Mouse (Mus musculus) neural tube, embryonic 14.5 days (tissue): Measurements from ENCODE around the gene Hist1h2bb. TPM values are rescaled to one million over a fixed set of nuclear protein-coding genes. Genes with fewer than 3 reads are reported as not detected.
A peak's percentile ranks its signal among the peaks of the same experiment; 100 is the strongest.
"Not testable (repeated sequence)": the region's sequence is repeated elsewhere in the genome, so short reads cannot be mapped to it uniquely, and the experiment has no call there.

ENCODE experiments used
- ATAC-seq: fragments of 200-750 bp; cut with Nextera tagmentation; 2 replicates; pipeline ENCODE4 v1.8.0; 2017; ENCODE audit warnings: low read depth, mild to moderate bottlenecking, moderate TSS enrichment, moderate library complexity
- H3K27ac ChIP-seq: fragments of 300-500 bp; sonication (generic); 2 replicates; pipeline ENCODE4 v1.5.1; 2014; ENCODE audit warnings: low read depth, mild to moderate bottlenecking, control low read depth, low read length, moderate library complexity, mixed read lengths
- H3K27me3 ChIP-seq: fragments of 300-500 bp; sonication (generic); 2 replicates; pipeline ENCODE4 v1.6.1; 2014; ENCODE audit warnings: low read length; ENCODE audit not compliant: control insufficient read depth, insufficient read depth
- H3K36me3 ChIP-seq: fragments of 300-500 bp; sonication (generic); 2 replicates; pipeline ENCODE4 v1.6.1; 2014; ENCODE audit warnings: low read length, mixed read lengths; ENCODE audit not compliant: control insufficient read depth, insufficient read depth
- H3K4me1 ChIP-seq: fragments of 300-500 bp; sonication (generic); 2 replicates; pipeline ENCODE4 v1.6.1; 2014; ENCODE audit warnings: low read length; ENCODE audit not compliant: control insufficient read depth, insufficient read depth
- H3K4me2 ChIP-seq: fragments of 300-500 bp; sonication (generic); 2 replicates; pipeline ENCODE4 v1.6.1; 2014; ENCODE audit warnings: mild to moderate bottlenecking, low read depth, low read length, control low read depth
- H3K4me3 ChIP-seq: fragments of 300-500 bp; sonication (generic); 2 replicates; pipeline ENCODE4 v1.5.1; 2014; ENCODE audit warnings: low read depth, low read length, control low read depth, mixed read lengths
- H3K9ac ChIP-seq: fragments of 300-500 bp; sonication (generic); replicated peaks from 2 replicates; pipeline ENCODE4 v1.6.1; 2014; ENCODE audit warnings: low read depth, mild to moderate bottlenecking, control low read depth, low read length, mixed read lengths
- H3K9me3 ChIP-seq: fragments of 300-500 bp; sonication (generic); 2 replicates; pipeline ENCODE4 v1.6.1; 2016; ENCODE audit warnings: low read length; ENCODE audit not compliant: control insufficient read depth
- WGBS: fragments of 180-500 bp; shearing (Covaris S2); extraction: QIAGEN DNeasy Blood & Tissue Kit; methylation state at CpG from one replicate; pipeline ENCODE4 v1.1.7; 2014; 5-methylcytosine and 5-hydroxymethylcytosine counted together
- polyA plus RNA-seq: library from polyadenylated mRNA; unstranded; fragments of >200 nt; fragmentation: Nextera tagmentation; extraction: Ambion mirVana; gene quantifications from 2 replicates; pipeline ENCODE4 v1.2.1, GENCODE M21; 2014

The Hist1h2bb gene
- polyA plus RNA-seq, 1 experiment from 2014 or later: not detected

DNA sequence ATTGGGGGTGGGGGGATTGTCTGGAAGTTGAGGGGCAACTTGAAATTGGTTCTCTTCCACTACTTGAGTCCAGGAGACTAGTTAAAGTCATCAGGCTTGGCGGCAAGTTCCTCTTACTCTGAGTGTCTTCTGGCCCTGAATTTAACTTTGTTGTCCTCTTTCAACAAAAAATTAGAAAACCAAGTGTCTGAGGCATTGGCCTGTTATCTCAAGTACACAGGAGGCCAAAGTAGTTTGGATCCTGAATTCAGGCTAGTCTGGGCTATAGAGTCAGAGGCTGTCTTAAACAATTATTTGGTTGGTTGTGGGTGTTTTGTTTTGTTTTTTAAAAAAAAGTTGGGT is 18.6 kb downstream of the Hist1h2bb start:
- Histone ChIP-seq H3K4me1 (peaks cover 7% of the 10 kb centered on the region), H3K4me3 (no peak overlapping the region), H3K27ac (no peak overlapping the region), H3K27me3 (no peaks in the 10 kb centered on the region), H3K9me3 (no peaks in the 10 kb centered on the region), H3K9ac (no peak overlapping the region), H3K36me3 (no peaks in the 10 kb centered on the region), H3K4me2 (no peak overlapping the region)
- WGBS: 65% methylated on average over 1 of the region's 1 CpGs
- ATAC-seq: no peak

DNA sequence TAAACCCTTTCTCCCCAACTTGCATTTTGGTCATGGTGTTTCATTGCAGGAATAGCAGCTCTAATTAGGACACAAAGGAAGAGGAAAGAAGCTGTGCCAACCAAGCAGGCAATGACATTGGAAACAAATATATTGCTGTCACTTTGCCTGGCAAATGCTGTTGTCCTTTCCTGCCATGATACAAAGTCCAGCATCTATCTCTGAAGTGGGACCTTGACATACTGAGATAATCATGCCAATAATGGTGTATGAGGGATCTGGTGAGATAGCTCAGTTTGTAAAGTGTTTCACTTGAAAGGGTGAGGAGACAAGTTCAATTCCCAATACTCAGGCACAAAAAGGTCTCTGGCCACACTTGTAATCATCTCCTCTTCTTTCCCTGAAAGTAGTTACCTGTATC is 20.2 kb downstream of the Hist1h2bb start:
- no peak overlapping the region for H3K9ac ChIP-seq
- no peaks in the 10 kb centered on the region for H3K27me3 ChIP-seq
- H3K36me3 ChIP-seq: no peaks in the 10 kb centered on the region
- ATAC-seq: no peak
- H3K4me2 ChIP-seq: no peak overlapping the region
- H3K9me3 ChIP-seq: no peaks in the 10 kb centered on the region
- H3K4me1 ChIP-seq: peaks cover 7% of the 10 kb centered on the region
- H3K4me3 ChIP-seq: no peak overlapping the region
- H3K27ac ChIP-seq: no peak overlapping the region

DNA sequence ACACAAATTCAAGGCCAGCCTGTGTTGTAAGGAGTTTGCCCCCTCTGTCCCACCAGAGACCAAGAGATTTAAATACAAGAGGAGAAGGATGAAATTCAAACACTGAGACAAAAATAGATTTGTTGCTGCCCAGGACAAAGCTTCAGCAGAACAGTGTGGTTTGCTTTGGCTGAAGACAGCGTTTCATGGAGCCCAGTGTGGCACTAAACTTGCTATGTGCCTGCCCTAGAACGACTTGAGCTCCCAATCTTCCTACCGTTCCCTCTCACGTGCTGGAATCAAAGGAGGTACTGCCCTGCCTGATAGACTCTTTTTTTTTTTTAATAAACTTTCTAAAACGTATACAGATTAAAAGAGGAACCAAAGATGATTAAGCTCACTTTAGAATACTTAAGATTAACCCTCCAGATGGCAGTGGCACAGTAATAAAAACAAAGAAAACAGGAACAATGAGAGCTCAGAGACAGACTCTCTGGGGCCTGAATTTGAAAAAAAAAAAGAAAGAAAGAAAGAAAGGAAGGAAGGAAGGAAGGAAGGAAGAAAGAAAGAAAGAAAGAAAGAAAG is 22.4 kb downstream of the Hist1h2bb start:
- no peak overlapping the region for H3K4me2 ChIP-seq
- H3K27ac ChIP-seq: no peak overlapping the region
- no peaks in the 10 kb centered on the region for H3K9me3 ChIP-seq
- WGBS: 44% methylated on average over 5 of the region's 5 CpGs
- H3K4me3 ChIP-seq: no peak overlapping the region
- H3K9ac ChIP-seq: no peak overlapping the region
- H3K27me3 ChIP-seq: no peaks in the 10 kb centered on the region
- H3K36me3 ChIP-seq: no peaks in the 10 kb centered on the region
- no peak for ATAC-seq
- peaks cover 10% of the 10 kb centered on the region for H3K4me1 ChIP-seq

DNA sequence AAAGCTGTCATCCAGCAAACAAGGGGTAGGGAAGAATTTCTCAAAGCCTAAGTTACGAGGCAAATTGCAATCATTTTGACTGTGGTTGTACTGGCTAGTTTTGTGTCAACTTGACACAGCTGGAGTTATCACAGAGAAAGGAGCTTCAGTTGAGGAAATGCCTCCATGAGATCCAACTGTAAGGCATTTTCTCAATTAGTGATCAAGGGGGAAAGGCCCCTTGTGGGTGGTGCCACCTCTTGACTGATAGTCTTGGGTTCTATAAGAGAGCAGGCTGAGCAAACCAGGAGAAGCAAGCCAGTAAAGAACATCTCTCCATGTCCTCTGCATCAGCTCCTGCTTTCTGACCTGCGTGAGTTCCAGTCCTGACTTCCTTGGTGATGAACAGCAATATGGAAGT is 23.1 kb downstream of the Hist1h2bb start, which contains the start of gene Trim38:
Gene Trim38, plus strand, starts transcription at position 301 of the 400 bp plus-strand sequence.
- H3K4me3 ChIP-seq, H3K4me2 ChIP-seq, H3K27me3 ChIP-seq, H3K9me3 ChIP-seq, H3K4me1 ChIP-seq, H3K27ac ChIP-seq, H3K9ac ChIP-seq, ATAC-seq, H3K36me3 ChIP-seq: not testable (repeated sequence)
- WGBS: 89% methylated on average over 2 of the region's 2 CpGs

DNA sequence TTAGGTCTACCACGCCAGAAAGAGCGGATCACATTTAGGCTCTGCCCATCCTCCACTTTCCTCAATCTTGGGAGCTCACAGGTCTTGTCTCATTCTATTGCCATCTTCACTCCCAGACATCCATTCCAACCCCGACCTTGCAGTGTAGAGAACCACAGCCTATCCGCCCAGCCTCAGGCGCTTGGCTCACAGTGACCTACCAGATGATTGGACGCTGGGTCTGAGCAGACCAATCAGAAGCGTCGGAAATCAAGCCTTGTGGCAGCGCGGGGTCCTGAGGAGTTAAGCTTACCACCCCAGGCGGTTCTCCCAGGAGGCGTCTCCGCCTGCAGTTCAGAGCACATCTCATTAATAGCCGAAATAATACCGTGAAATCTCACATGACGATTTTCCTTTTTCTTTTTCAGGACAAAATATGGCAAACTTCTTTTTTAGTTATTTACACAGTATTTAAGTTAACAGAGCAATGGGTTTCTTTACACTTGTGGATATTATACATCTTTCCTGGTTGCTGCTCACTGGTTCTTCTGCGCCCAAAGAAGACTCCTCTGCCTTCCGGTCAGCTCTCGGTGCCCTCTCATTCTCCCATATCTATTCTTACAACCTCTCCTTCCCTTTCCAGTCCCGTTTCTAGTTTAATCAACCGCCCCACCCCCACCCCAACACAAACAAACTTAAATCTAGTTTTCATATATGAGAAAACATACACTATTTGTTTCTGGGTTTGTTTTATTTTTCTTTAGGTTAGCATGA is 26.2 kb downstream of the Hist1h2bb start:
- peak overlapping the region; percentile 40 for H3K4me2 ChIP-seq
- no peak overlapping the region for H3K27ac ChIP-seq
- 0 out of 2 replicates have a peak, but pooled peaks cover 3% of the 10 kb centered on the region for H3K4me1 ChIP-seq
- WGBS: 30% methylated on average over 21 of the region's 21 CpGs
- H3K36me3 ChIP-seq: no peaks in the 10 kb centered on the region
- no peaks in the 10 kb centered on the region for H3K27me3 ChIP-seq
- H3K9me3 ChIP-seq: no peaks in the 10 kb centered on the region
- no peak overlapping the region for H3K9ac ChIP-seq
- peak; percentile 93 for ATAC-seq
- no peak overlapping the region for H3K4me3 ChIP-seq

DNA sequence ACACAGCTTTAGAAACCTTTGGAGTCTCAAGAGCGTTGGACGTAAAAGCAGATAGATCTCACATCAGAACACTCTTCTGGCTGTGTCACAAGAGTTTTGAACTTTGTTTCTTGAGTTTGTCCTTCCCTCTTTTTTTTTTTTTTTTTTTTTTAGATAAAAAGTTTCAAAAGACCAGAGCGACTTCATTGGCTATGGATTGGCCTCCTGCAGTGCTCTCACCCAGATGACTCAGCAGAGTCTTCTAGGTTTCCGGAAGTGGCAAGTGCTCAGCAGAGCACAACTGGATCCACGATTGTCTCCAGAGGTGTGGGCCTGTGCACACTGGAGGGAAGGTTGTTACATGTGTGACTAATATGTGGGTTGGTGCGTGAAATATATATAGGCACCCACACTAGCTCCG is 31.8 kb downstream of the Hist1h2bb start:
- WGBS: 94% methylated on average over 7 of the region's 7 CpGs
- H3K27me3 ChIP-seq: no peaks in the 10 kb centered on the region
- no peaks in the 10 kb centered on the region for H3K4me1 ChIP-seq
- H3K27ac ChIP-seq: no peak overlapping the region
- no peaks in the 10 kb centered on the region for H3K9me3 ChIP-seq
- H3K4me3 ChIP-seq: no peak overlapping the region
- no peak overlapping the region for H3K9ac ChIP-seq
- no peak overlapping the region for H3K4me2 ChIP-seq
- no peak for ATAC-seq
- no peaks in the 10 kb centered on the region for H3K36me3 ChIP-seq

DNA sequence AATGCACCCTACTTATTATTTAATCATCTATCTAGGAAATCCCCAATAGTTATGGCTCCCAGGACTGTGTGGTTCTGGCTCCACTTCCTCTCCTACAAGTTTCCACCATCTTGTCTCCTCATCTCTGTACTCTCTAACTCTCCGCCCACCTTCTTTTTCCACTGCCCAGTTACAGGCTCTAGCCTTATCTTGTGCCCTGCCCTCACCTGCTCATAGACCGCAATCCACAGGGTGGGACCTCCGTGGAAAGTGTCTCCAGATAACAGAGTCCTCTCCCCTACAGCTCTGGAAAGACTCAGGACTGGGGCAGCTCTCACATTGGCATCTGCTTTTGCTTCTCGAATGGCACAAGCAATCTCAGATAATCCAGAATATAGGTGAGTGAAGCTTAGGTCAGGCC is 32.5 kb downstream of the Hist1h2bb start:
- Histone ChIP-seq H3K4me2 (no peak overlapping the region), H3K9ac (no peak overlapping the region), H3K9me3 (no peaks in the 10 kb centered on the region), H3K27me3 (no peaks in the 10 kb centered on the region), H3K4me3 (no peak overlapping the region), H3K36me3 (no peaks in the 10 kb centered on the region), H3K27ac (no peak overlapping the region), H3K4me1 (no peaks in the 10 kb centered on the region)
- WGBS: 89% methylated on average over 4 of the region's 4 CpGs
- no peak for ATAC-seq

DNA sequence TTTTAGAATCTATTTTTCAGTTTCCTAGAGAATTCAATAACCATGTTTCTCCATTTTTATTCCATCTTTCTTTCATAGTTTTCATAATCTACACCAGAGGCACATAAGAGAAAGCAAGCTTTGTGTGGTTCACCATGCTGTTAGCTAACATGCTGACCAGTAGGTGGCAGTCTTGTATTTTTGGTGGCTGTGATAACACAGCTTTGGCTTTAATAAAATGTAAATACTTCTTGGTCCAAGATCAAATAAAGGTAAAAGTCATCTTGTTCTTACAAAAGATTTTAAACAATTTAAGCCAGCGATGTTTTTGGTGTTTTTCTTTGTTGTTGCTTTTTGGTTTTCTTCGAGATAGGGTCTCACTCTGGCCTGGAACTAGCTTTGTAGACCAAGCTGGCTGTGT is 46.0 kb downstream of the Hist1h2bb start:
- H3K4me2 ChIP-seq: no peak overlapping the region
- no peaks in the 10 kb centered on the region for H3K27me3 ChIP-seq
- no peaks in the 10 kb centered on the region for H3K4me1 ChIP-seq
- H3K9me3 ChIP-seq: no peaks in the 10 kb centered on the region
- H3K9ac ChIP-seq: no peak overlapping the region
- no peak overlapping the region for H3K27ac ChIP-seq
- no peak overlapping the region for H3K4me3 ChIP-seq
- ATAC-seq: peak; percentile 88
- WGBS: 49% methylated on average over 2 of the region's 2 CpGs
- no peaks in the 10 kb centered on the region for H3K36me3 ChIP-seq
